Mouse (Mus musculus) megakaryocyte, embryonic 14.5 days (primary cell): ENCODE measurements at regions not wholly inside any gene's neighbourhood (a gene's known extent, or its start where the extent isn't known, plus 50 kb on each side); places are given as distances from the start of the nearest gene placed in this dataset.
A peak's percentile ranks its signal among the peaks of the same experiment; 100 is the strongest.

Experiments
- H3K27me3 ChIP-seq: replicated peaks from 2 replicates; pipeline ENCODE3; 2012; ENCODE audit warnings: inconsistent platforms
- H3K36me3 ChIP-seq: replicated peaks from 2 replicates; pipeline ENCODE3; 2012; ENCODE audit warnings: low read length, inconsistent platforms, mixed read lengths
- H3K4me1 ChIP-seq: 2 replicates; pipeline ENCODE4 v1.6.1; 2012; ENCODE audit warnings: inconsistent platforms
- H3K4me3 ChIP-seq: replicated peaks from 2 replicates; pipeline ENCODE3; 2012; ENCODE audit warnings: moderate library complexity, mild to moderate bottlenecking, inconsistent platforms
- H3K9me3 ChIP-seq: 2 replicates; pipeline ENCODE4 v1.6.1; 2012; ENCODE audit warnings: inconsistent platforms
- FLI1 ChIP-seq: IDR thresholded peaks from 2 replicates; pipeline ENCODE4 v1.6.1; 2012; ENCODE audit warnings: low read length, inconsistent platforms, mixed read lengths
- GATA1 ChIP-seq: IDR thresholded peaks from 3 replicates; pipeline ENCODE4 v1.6.1; 2012; ENCODE audit warnings: mixed read lengths, low read length, inconsistent platforms, borderline replicate concordance

- Histone ChIP-seq H3K36me3 (no peaks in the 10 kb centered on the region), H3K4me1 (peaks cover 14% of the 10 kb centered on the region), H3K27me3 (peaks cover 93% of the 10 kb centered on the region), H3K4me3 (no peak overlapping the region), H3K9me3 (peaks cover 81% of the 10 kb centered on the region)
- TF ChIP-seq FLI1, result no peak
- no peak for TF ChIP-seq GATA1
These were observed 139.2 kb downstream of the Zfp36l2 start for GRCm38 (mm10) chr17:84048533-84048932.

- peaks cover 71% of the 10 kb centered on the region for H3K9me3 ChIP-seq
- peaks cover 25% of the 10 kb centered on the region for H3K4me1 ChIP-seq
- TF ChIP-seq GATA1, result no peak
- no peak for TF ChIP-seq FLI1
- H3K36me3 ChIP-seq, result no peaks in the 10 kb centered on the region
- no peak overlapping the region for H3K4me3 ChIP-seq
- H3K27me3 ChIP-seq, result peaks cover 93% of the 10 kb centered on the region
These were observed 140.2 kb downstream of the Zfp36l2 start for GRCm38 (mm10) chr17:84047520-84047919.

GRCm38 (mm10) chr17:84045812-84046211 is 141.9 kb downstream of the Zfp36l2 start:
- Histone ChIP-seq H3K27me3 (peaks cover 91% of the 10 kb centered on the region), H3K4me1 (peaks cover 25% of the 10 kb centered on the region), H3K36me3 (no peaks in the 10 kb centered on the region), H3K9me3 (peaks cover 65% of the 10 kb centered on the region), H3K4me3 (no peak overlapping the region)
- TF ChIP-seq GATA1 (no peak), FLI1 (no peak)

- peak overlapping the region; percentile 57 for H3K4me3 ChIP-seq
- peaks cover 25% of the 10 kb centered on the region for H3K4me1 ChIP-seq
- TF ChIP-seq GATA1 (no peak), FLI1 (no peak)
- peaks cover 62% of the 10 kb centered on the region for H3K9me3 ChIP-seq
- H3K27me3 ChIP-seq, result peaks cover 90% of the 10 kb centered on the region
- H3K36me3 ChIP-seq, result no peaks in the 10 kb centered on the region
These were observed 143.2 kb downstream of the Zfp36l2 start for GRCm38 (mm10) chr17:84044472-84044936.

GRCm38 (mm10) chr17:84043102-84043501 is 144.6 kb downstream of the Zfp36l2 start:
- Histone ChIP-seq H3K9me3 (peaks cover 55% of the 10 kb centered on the region), H3K36me3 (no peaks in the 10 kb centered on the region), H3K4me3 (no peak overlapping the region), H3K4me1 (peaks cover 25% of the 10 kb centered on the region), H3K27me3 (peaks cover 93% of the 10 kb centered on the region)
- TF ChIP-seq GATA1 (no peak), FLI1 (no peak)

- Histone ChIP-seq H3K4me1 (peaks cover 22% of the 10 kb centered on the region), H3K27me3 (peaks cover 93% of the 10 kb centered on the region), H3K4me3 (no peak overlapping the region), H3K9me3 (peaks cover 30% of the 10 kb centered on the region), H3K36me3 (no peaks in the 10 kb centered on the region)
- TF ChIP-seq GATA1 (no peak), FLI1 (no peak)
These were observed 148.3 kb downstream of the Zfp36l2 start for GRCm38 (mm10) chr17:84039444-84039843.

- peaks cover 94% of the 10 kb centered on the region for H3K27me3 ChIP-seq
- TF ChIP-seq GATA1 (no peak), FLI1 (no peak)
These were observed 150.0 kb downstream of the Zfp36l2 start for GRCm38 (mm10) chr17:84037580-84038304.

GRCm38 (mm10) chr17:84036056-84036455 is 151.7 kb downstream of the Zfp36l2 start:
- Histone ChIP-seq H3K27me3 (peaks cover 94% of the 10 kb centered on the region), H3K4me1 (peaks cover 10% of the 10 kb centered on the region), H3K36me3 (no peaks in the 10 kb centered on the region), H3K4me3 (no peak overlapping the region), H3K9me3 (peaks cover 23% of the 10 kb centered on the region)
- no peak for TF ChIP-seq FLI1

More at GRCm38 (mm10) chr17:84037580-84038304, 150.0 kb downstream of the Zfp36l2 start:
- H3K4me3 ChIP-seq, result no peak overlapping the region
- no peaks in the 10 kb centered on the region for H3K36me3 ChIP-seq
- peaks cover 30% of the 10 kb centered on the region for H3K9me3 ChIP-seq
- H3K4me1 ChIP-seq, result peaks cover 13% of the 10 kb centered on the region

- no peak overlapping the region for H3K4me3 ChIP-seq
- no peaks in the 10 kb centered on the region for H3K36me3 ChIP-seq
- H3K27me3 ChIP-seq, result peaks cover 95% of the 10 kb centered on the region
- TF ChIP-seq GATA1 (no peak), FLI1 (no peak)
- H3K9me3 ChIP-seq, result peaks cover 23% of the 10 kb centered on the region
- H3K4me1 ChIP-seq, result peaks cover 10% of the 10 kb centered on the region
These were observed 152.9 kb downstream of the Zfp36l2 start for GRCm38 (mm10) chr17:84034801-84035200.

GRCm38 (mm10) chr17:84032441-84032840 is 155.3 kb downstream of the Zfp36l2 start:
- H3K27me3 ChIP-seq, result peaks cover 94% of the 10 kb centered on the region
- no peak for TF ChIP-seq GATA1
- TF ChIP-seq FLI1, result no peak

GRCm38 (mm10) chr17:84031833-84032232 is 155.9 kb downstream of the Zfp36l2 start:
- Histone ChIP-seq H3K9me3 (peaks cover 14% of the 10 kb centered on the region), H3K36me3 (no peaks in the 10 kb centered on the region), H3K4me1 (peaks cover 26% of the 10 kb centered on the region), H3K27me3 (peaks cover 94% of the 10 kb centered on the region), H3K4me3 (no peak overlapping the region)
- TF ChIP-seq FLI1 (no peak), GATA1 (no peak)

More at GRCm38 (mm10) chr17:84032441-84032840, 155.3 kb downstream of the Zfp36l2 start:
- peaks cover 14% of the 10 kb centered on the region for H3K9me3 ChIP-seq
- no peak overlapping the region for H3K4me3 ChIP-seq
- peaks cover 26% of the 10 kb centered on the region for H3K4me1 ChIP-seq
- H3K36me3 ChIP-seq, result no peaks in the 10 kb centered on the region
